9 mouse cellular contexts compared by ENCODE assay signal in the genomic region with DNA sequence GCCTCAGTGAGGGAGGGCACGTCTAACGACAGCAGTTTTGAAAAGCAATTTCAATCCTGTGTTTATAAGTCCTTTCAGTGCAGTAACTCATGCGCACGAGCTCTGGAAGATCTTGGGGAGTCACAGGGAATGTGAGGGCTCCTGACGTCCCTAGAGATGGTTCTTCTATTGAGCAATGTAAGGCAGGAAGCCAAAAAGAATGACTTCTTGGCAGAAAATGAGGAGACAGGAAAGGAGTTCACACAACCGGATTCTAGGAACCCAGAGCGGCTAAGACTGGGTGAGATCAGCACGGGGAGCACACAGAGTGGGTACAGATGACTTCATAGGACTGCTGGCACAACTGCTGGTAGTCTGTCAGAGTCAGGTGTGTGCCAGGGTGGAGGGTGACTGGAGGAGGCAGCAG. TPM values are rescaled to one million over a fixed set of nuclear protein-coding genes. Genes with fewer than 3 reads are reported as not detected.
DNase-seq lines count a peak whose midpoint lies in the region; ATAC-seq and TF ChIP-seq lines count a peak whose summit lies in the region.
"Had no signal": no experiment of that assay in that cellular context is flagged by ENCODE, and none has a peak within 500 bp of the region (broad histone marks: within the 10 kb centered on the region; RNA-seq: fewer than 3 reads in every experiment).

No protein-coding gene starts in this region.

- H3K4me3 ChIP-seq in forebrain, embryonic 10.5 days: no peak overlapping the region
- no peak overlapping the region for H3K4me3 ChIP-seq in forebrain, embryonic 12.5 days (replicated peaks)
- H3K4me3 ChIP-seq in cortical plate, adult 2 months (ENCODE audit: insufficient read depth, low read length): no peak overlapping the region

- no peak for DNase-seq in forebrain, embryonic 10.5 days (ENCODE audit: extremely low spot score, low spot score)
- peak; percentile 68 for DNase-seq in 3134 (ENCODE audit: extremely low read depth, insufficient read length, low spot score)
- peak; percentile 59 to 79 for DNase-seq in kidney, postnatal 25 days
- DNase-seq in right cerebral cortex, postnatal 4 days: no peak
- DNase-seq in spleen, postnatal 10 days (ENCODE audit: low spot score in 2 of 2): no peak

- H3K27me3 ChIP-seq in forebrain, embryonic 10.5 days (ENCODE audit: poor library complexity, severe bottlenecking): no peaks in the 10 kb centered on the region
- no peaks in the 10 kb centered on the region for H3K27me3 ChIP-seq in forebrain, embryonic 12.5 days

- TF ChIP-seq POLR2A in cortical plate, adult 2 months (IDR thresholded peaks at IDR 0.05; ENCODE audit: extremely low read depth, insufficient read depth, low read length): no peak

- no peaks in the 10 kb centered on the region for H3K9me3 ChIP-seq in forebrain, embryonic 10.5 days
- no peaks in the 10 kb centered on the region for H3K9me3 ChIP-seq in forebrain, embryonic 12.5 days

- no peak overlapping the region for H3K4me2 ChIP-seq in forebrain, embryonic 12.5 days

- no peak overlapping the region for H3K9ac ChIP-seq in forebrain, embryonic 12.5 days

- peak overlapping the region; percentile 40; the same call in 1 of the 2 replicates for H3K27ac ChIP-seq in forebrain, embryonic 10.5 days
- no peak overlapping the region for H3K27ac ChIP-seq in forebrain, embryonic 12.5 days
- peak overlapping the region; percentile 48; the same call in 1 of the 2 replicates for H3K27ac ChIP-seq in cortical plate, adult 2 months (ENCODE audit: insufficient read depth, low read length)

- 61% methylated on average over 8 of the region's 8 CpGs for WGBS in forebrain, embryonic 10.5 days
- WGBS in forebrain, embryonic 12.5 days: 50% methylated on average over 8 of the region's 8 CpGs

- no peaks in the 10 kb centered on the region for H3K36me3 ChIP-seq in forebrain, embryonic 10.5 days (replicated peaks)
- H3K36me3 ChIP-seq in forebrain, embryonic 12.5 days (replicated peaks): no peaks in the 10 kb centered on the region

- TF ChIP-seq CTCF in cortical plate, adult 2 months (IDR thresholded peaks at IDR 0.05; ENCODE audit: extremely low read depth, insufficient read depth, low read length): no peak

- peaks cover 35% of the 10 kb centered on the region for H3K4me1 ChIP-seq in forebrain, embryonic 10.5 days
- H3K4me1 ChIP-seq in forebrain, embryonic 12.5 days: peaks cover 17% of the 10 kb centered on the region
- H3K4me1 ChIP-seq in cortical plate, adult 2 months (ENCODE audit: control insufficient read depth, insufficient read depth, low read length): peaks cover 20% of the 10 kb centered on the region

- no peak for ATAC-seq in forebrain, embryonic 12.5 days (ENCODE audit: low FRiP score)
- no peak for ATAC-seq in activated CD4-positive, CD25-positive, alpha-beta regulatory T cell, adult 4 months
- ATAC-seq: inflammation-experienced regulatory T-cells, adult 6 months had no signal

RNA-seq across cellular contexts. Expression of a gene that starts 25.0 kb away (rescaled TPM):
- 0.30 and 0.50 TPM in 2 replicates for polyA plus RNA-seq in forebrain, embryonic 10.5 days (2016; fragmentation: Nextera tagmentation; extraction: Ambion mirVana)
- polyA plus RNA-seq in forebrain, embryonic 12.5 days (2016; fragmentation: Nextera tagmentation; extraction: Ambion mirVana): 0.60 and 0.70 TPM in 2 replicates
- polyA plus RNA-seq in cortical plate, adult 2 months (2012; rRNA removed): 33.9 and 34.5 TPM in 2 replicates
- under 1 TPM in 1 of 2 experiments, not detected in 1; 0.71 TPM for polyA plus RNA-seq in activated CD4-positive, CD25-positive, alpha-beta regulatory T cell, adult 4 months (2017; shearing (Covaris generic))
- polyA plus RNA-seq: inflammation-experienced regulatory T-cells, adult 6 months had no signal

Comparison
In these comparisons a context has a peak if more than half of its experiments do, and no peak if none do; other contexts are left out.
1. DNase-seq: peak in 3134 (single experiment) and kidney, postnatal 25 days (2 of 2); none in forebrain, embryonic 10.5 days (single experiment), right cerebral cortex, postnatal 4 days (single experiment) and spleen, postnatal 10 days (0 of 2).
2. RNA of a gene that starts 25.0 kb away (polyA plus RNA-seq): 33.9 to 34.5 TPM in cortical plate, adult 2 months; 0.71 TPM in activated CD4-positive, CD25-positive, alpha-beta regulatory T cell, adult 4 months, 0.60 to 0.70 TPM in forebrain, embryonic 12.5 days and 0.30 to 0.50 TPM in forebrain, embryonic 10.5 days; every median in the first group is over 10 times any median in the second.